Mouse (Mus musculus) embryonic facial prominence, embryonic 10.5 days (tissue): ENCODE measurements around the gene Plaur. TPM values are rescaled to one million over a fixed set of nuclear protein-coding genes. Genes with fewer than 3 reads are reported as not detected.

ENCODE experiments used
- DNase-seq: peaks from one replicate; pipeline ENCODE4 v3.0.0-alpha.2; 2017; ENCODE audit warnings: low spot score
- H3K27ac ChIP-seq: fragments of 300-500 bp; sonication (generic); replicated peaks from 2 replicates; pipeline ENCODE4 v1.5.1; 2016; ENCODE audit warnings: mild to moderate bottlenecking
- H3K27me3 ChIP-seq: fragments of 300-500 bp; sonication (generic); replicated peaks from 2 replicates; pipeline ENCODE4 v1.6.1; 2016; ENCODE audit warnings: low read depth, mild to moderate bottlenecking; ENCODE audit not compliant: poor library complexity, severe bottlenecking
- H3K36me3 ChIP-seq: fragments of 300-500 bp; sonication (generic); replicated peaks from 2 replicates; pipeline ENCODE4 v1.6.1; 2016; ENCODE audit warnings: mild to moderate bottlenecking, moderate library complexity
- H3K4me1 ChIP-seq: fragments of 300-500 bp; sonication (generic); 2 replicates; pipeline ENCODE4 v1.6.1; 2016
- H3K4me3 ChIP-seq: fragments of 300-500 bp; sonication (generic); 2 replicates; pipeline ENCODE4 v1.5.1; 2016; ENCODE audit warnings: mild to moderate bottlenecking, moderate library complexity
- H3K9me3 ChIP-seq: fragments of 300-500 bp; sonication (generic); 2 replicates; pipeline ENCODE4 v1.6.1; 2016; ENCODE audit warnings: mild to moderate bottlenecking
- WGBS: fragments of 180-500 bp; shearing (Covaris S2); methylation state at CpG from one replicate; pipeline ENCODE4 v1.1.7; 2016; 5-methylcytosine and 5-hydroxymethylcytosine counted together
- polyA plus RNA-seq: library from polyadenylated mRNA; unstranded; fragments of >200 nt; fragmentation: Nextera tagmentation; extraction: Ambion mirVana; gene quantifications from 2 replicates; pipeline ENCODE4 v1.2.1, GENCODE M21; 2016

The Plaur gene
- polyA plus RNA-seq, 1 experiment from 2014 or later: 1.7 TPM

GRCm38 (mm10) chr7:24451855-24452311 is 10.4 kb upstream of the Plaur start, which contains the start of gene Irgc1:
TSS of gene Irgc1 (minus strand) at chr7:24452297.
- H3K4me3 ChIP-seq: no peak within 1 kb of the TSS
- no peaks in the 10 kb centered on the region for H3K4me1 ChIP-seq
- no peaks in the 10 kb centered on the region for H3K27me3 ChIP-seq
- no peaks in the 10 kb centered on the region for H3K9me3 ChIP-seq
- WGBS: 86% methylated on average over 9 of the region's 9 CpGs
- no peak for DNase-seq
- H3K27ac ChIP-seq: no peak within 1 kb of the TSS
- H3K36me3 ChIP-seq: no peaks in the 10 kb centered on the region

GRCm38 (mm10) chr7:24454199-24454598 is 8.1 kb upstream of the Plaur start:
- DNase-seq: no peak
- no peaks in the 10 kb centered on the region for H3K36me3 ChIP-seq
- peaks cover under 1% of the 10 kb centered on the region; the same call in 1 of the 2 replicates for H3K27me3 ChIP-seq
- H3K27ac ChIP-seq: no peak overlapping the region
- 67% methylated on average over 2 of the region's 2 CpGs for WGBS
- no peaks in the 10 kb centered on the region for H3K4me1 ChIP-seq
- H3K9me3 ChIP-seq: no peaks in the 10 kb centered on the region
- no peak overlapping the region for H3K4me3 ChIP-seq

GRCm38 (mm10) chr7:24455726-24456125 is 6.6 kb upstream of the Plaur start:
- no peak for DNase-seq
- Histone ChIP-seq H3K36me3 (no peaks in the 10 kb centered on the region), H3K9me3 (no peaks in the 10 kb centered on the region), H3K4me3 (no peak overlapping the region), H3K27me3 (peaks cover 3% of the 10 kb centered on the region; the same call in 1 of the 2 replicates), H3K4me1 (no peaks in the 10 kb centered on the region), H3K27ac (no peak overlapping the region)
- WGBS: 87% methylated on average over 5 of the region's 5 CpGs

GRCm38 (mm10) chr7:24457726-24458370 is 4.4 kb upstream of the Plaur start:
- 71% methylated on average over 10 of the region's 10 CpGs for WGBS
- Histone ChIP-seq H3K9me3 (no peaks in the 10 kb centered on the region), H3K36me3 (no peaks in the 10 kb centered on the region), H3K27me3 (peaks cover 17% of the 10 kb centered on the region), H3K4me3 (no peak overlapping the region), H3K27ac (no peak overlapping the region), H3K4me1 (peaks cover 11% of the 10 kb centered on the region)
- no peak for DNase-seq

GRCm38 (mm10) chr7:24459440-24459839 is 2.8 kb upstream of the Plaur start:
- H3K27ac ChIP-seq: no peak overlapping the region
- H3K27me3 ChIP-seq: peaks cover 20% of the 10 kb centered on the region
- DNase-seq: no peak
- no peak overlapping the region for H3K4me3 ChIP-seq
- no peaks in the 10 kb centered on the region for H3K36me3 ChIP-seq
- H3K9me3 ChIP-seq: no peaks in the 10 kb centered on the region
- peaks cover 15% of the 10 kb centered on the region for H3K4me1 ChIP-seq
- WGBS: 80% methylated on average over 5 of the region's 5 CpGs

- no peak for DNase-seq
- H3K27ac ChIP-seq: no peak overlapping the region
- 70% methylated on average over 3 of the region's 3 CpGs for WGBS
These were observed 2.4 kb upstream of the Plaur start for GRCm38 (mm10) chr7:24459843-24460242.

GRCm38 (mm10) chr7:24461376-24462051 is 770 bp upstream of the Plaur start:
- Histone ChIP-seq H3K27ac (no peak overlapping the region), H3K27me3 (peaks cover 20% of the 10 kb centered on the region), H3K9me3 (no peaks in the 10 kb centered on the region), H3K4me3 (no peak overlapping the region), H3K4me1 (peaks cover 15% of the 10 kb centered on the region), H3K36me3 (no peaks in the 10 kb centered on the region)
- WGBS: 73% methylated on average over 14 of the region's 14 CpGs
- no peak for DNase-seq

More at GRCm38 (mm10) chr7:24459843-24460242, 2.4 kb upstream of the Plaur start:
- Histone ChIP-seq H3K36me3 (no peaks in the 10 kb centered on the region), H3K4me1 (peaks cover 15% of the 10 kb centered on the region), H3K9me3 (no peaks in the 10 kb centered on the region), H3K4me3 (no peak overlapping the region), H3K27me3 (peaks cover 20% of the 10 kb centered on the region)

GRCm38 (mm10) chr7:24466835-24467234 is 4.6 kb downstream of the Plaur start:
- WGBS: 87% methylated on average over 6 of the region's 6 CpGs
- Histone ChIP-seq H3K4me1 (peaks cover 12% of the 10 kb centered on the region), H3K4me3 (no peak overlapping the region), H3K27me3 (peaks cover 11% of the 10 kb centered on the region), H3K27ac (no peak overlapping the region), H3K9me3 (peaks cover 5% of the 10 kb centered on the region; the same call in 1 of the 2 replicates), H3K36me3 (no peaks in the 10 kb centered on the region)
- no peak for DNase-seq

GRCm38 (mm10) chr7:24467886-24468285 is 5.6 kb downstream of the Plaur start:
- Histone ChIP-seq H3K36me3 (no peaks in the 10 kb centered on the region), H3K4me3 (no peak overlapping the region), H3K4me1 (peaks cover 4% of the 10 kb centered on the region), H3K9me3 (peaks cover 5% of the 10 kb centered on the region; the same call in 1 of the 2 replicates), H3K27me3 (peaks cover 3% of the 10 kb centered on the region), H3K27ac (no peak overlapping the region)
- no peak for DNase-seq
- 81% methylated on average over 5 of the region's 5 CpGs for WGBS

GRCm38 (mm10) chr7:24469126-24469525 is 6.8 kb downstream of the Plaur start:
- WGBS: 82% methylated on average over 3 of the region's 3 CpGs
- H3K4me1 ChIP-seq: no peaks in the 10 kb centered on the region
- DNase-seq: peak; percentile 19

GRCm38 (mm10) chr7:24470356-24470755 is 8.1 kb downstream of the Plaur start:
- H3K4me3 ChIP-seq: no peak overlapping the region
- no peak overlapping the region for H3K27ac ChIP-seq
- H3K9me3 ChIP-seq: peaks cover 5% of the 10 kb centered on the region; the same call in 1 of the 2 replicates
- no peak for DNase-seq
- H3K27me3 ChIP-seq: no peaks in the 10 kb centered on the region; the same call in 1 of the 2 replicates
- 91% methylated on average over 7 of the region's 7 CpGs for WGBS
- H3K4me1 ChIP-seq: peaks cover 5% of the 10 kb centered on the region
- no peaks in the 10 kb centered on the region for H3K36me3 ChIP-seq

More at GRCm38 (mm10) chr7:24469126-24469525, 6.8 kb downstream of the Plaur start:
- Histone ChIP-seq H3K27ac (no peak overlapping the region), H3K9me3 (peaks cover 5% of the 10 kb centered on the region; the same call in 1 of the 2 replicates), H3K4me3 (no peak overlapping the region), H3K27me3 (no peaks in the 10 kb centered on the region; the same call in 1 of the 2 replicates), H3K36me3 (no peaks in the 10 kb centered on the region)

GRCm38 (mm10) chr7:24472442-24472841 is 10.2 kb downstream of the Plaur start:
- H3K4me3 ChIP-seq: no peak overlapping the region
- no peaks in the 10 kb centered on the region; the same call in 1 of the 2 replicates for H3K27me3 ChIP-seq
- DNase-seq: no peak
- WGBS: 83% methylated on average over 6 of the region's 6 CpGs
- no peak overlapping the region for H3K27ac ChIP-seq
- no peaks in the 10 kb centered on the region for H3K36me3 ChIP-seq
- H3K9me3 ChIP-seq: peaks cover 5% of the 10 kb centered on the region; the same call in 1 of the 2 replicates
- peaks cover 5% of the 10 kb centered on the region for H3K4me1 ChIP-seq
